Mouse (Mus musculus) layer of hippocampus, adult 8-10 months (tissue): ENCODE measurements around the gene Dhrs11. TPM values are rescaled to one million over a fixed set of nuclear protein-coding genes. Genes with fewer than 3 reads are reported as not detected.
"Not testable (repeated sequence)": the region's sequence is repeated elsewhere in the genome, so short reads cannot be mapped to it uniquely, and the experiment has no call there.

ENCODE experiments used
- DNase-seq, 2 experiments: peaks; one replicate each; pipeline ENCODE4 v3.0.0; 2022; ENCODE audit warnings: low spot score in 2 of 2
- total RNA-seq, 4 experiments: library from RNA; stranded (reverse); gene quantifications; 2 replicates each; pipeline ENCODE4 v1.2.4; 2022

Gene Dhrs11
- total RNA-seq, result 1 to 10 TPM; 5.6 to 8.5 (median 6.5) TPM

GRCm38 (mm10) chr11:84828516-84829399 is at the start of gene Dhrs11:
Gene Dhrs11, minus strand, starts transcription at chr11:84828994.
- peak; percentile 79 to 84 for DNase-seq

DNA sequence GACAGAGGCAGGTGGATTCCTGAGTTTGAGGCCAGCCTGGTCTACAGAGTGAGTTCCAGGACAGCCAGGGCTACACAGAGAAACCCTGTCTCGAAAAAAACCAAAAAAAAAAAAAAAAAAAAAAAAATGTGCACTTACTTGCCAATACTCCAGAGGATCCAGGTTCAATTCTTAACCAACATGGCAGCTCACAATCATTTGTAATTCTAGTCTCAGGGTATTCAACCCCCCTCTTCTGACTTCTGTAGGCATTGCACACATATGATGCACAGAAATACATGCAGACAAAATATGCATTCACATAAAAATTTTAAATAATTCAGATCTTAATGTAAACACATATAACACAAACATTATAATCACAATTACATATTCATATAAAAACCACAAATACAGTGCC is 47.2 kb upstream of the Dhrs11 start:
- not testable (repeated sequence) for DNase-seq

DNA sequence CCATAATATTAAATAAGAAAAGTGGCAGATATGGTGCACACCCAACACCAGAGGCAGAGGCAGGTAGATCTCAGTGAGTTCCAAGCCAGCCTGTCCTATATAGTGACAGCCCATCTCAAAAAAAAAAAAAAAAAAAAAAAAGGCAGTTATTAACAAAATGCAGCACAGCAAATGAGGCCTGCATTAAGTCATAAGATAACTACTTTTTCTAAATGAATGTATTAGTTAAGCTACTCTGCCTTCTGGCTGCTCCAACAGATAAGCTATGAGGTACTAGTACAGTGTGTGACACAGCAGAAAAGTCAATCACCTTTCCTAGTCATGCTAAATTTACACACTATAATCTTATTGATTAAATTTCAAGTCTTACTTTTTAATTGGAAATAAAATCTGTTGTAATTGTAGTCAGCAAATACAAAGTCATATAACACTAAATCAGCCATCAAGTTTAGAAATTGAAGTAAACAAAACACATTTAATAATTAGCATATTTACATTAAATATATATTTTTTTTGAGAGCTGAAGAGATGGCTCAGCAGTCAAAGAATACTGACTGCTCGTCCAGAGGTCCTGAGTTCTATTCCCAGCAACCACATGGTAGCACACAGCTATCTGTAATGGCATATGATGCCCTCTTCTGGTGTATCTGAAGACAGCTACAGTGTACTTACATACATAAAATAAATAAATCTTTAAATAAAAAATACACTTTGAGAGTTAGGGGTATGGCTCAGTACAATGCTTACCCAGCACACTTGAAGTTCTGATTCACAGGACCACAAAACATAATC is 44.4 kb upstream of the Dhrs11 start:
- DNase-seq, result no peak

GRCm38 (mm10) chr11:84871548-84872069 is 42.8 kb upstream of the Dhrs11 start:
- no peak for DNase-seq

GRCm38 (mm10) chr11:84871046-84871445 is 42.3 kb upstream of the Dhrs11 start:
- DNase-seq, result no peak

- DNase-seq, result peak; percentile 85 to 88
These were observed 41.7 kb upstream of the Dhrs11 start, which contains the start of gene Ggnbp2 for GRCm38 (mm10) chr11:84870337-84871043. Gene Ggnbp2, minus strand, starts transcription at chr11:84870817.

DNA sequence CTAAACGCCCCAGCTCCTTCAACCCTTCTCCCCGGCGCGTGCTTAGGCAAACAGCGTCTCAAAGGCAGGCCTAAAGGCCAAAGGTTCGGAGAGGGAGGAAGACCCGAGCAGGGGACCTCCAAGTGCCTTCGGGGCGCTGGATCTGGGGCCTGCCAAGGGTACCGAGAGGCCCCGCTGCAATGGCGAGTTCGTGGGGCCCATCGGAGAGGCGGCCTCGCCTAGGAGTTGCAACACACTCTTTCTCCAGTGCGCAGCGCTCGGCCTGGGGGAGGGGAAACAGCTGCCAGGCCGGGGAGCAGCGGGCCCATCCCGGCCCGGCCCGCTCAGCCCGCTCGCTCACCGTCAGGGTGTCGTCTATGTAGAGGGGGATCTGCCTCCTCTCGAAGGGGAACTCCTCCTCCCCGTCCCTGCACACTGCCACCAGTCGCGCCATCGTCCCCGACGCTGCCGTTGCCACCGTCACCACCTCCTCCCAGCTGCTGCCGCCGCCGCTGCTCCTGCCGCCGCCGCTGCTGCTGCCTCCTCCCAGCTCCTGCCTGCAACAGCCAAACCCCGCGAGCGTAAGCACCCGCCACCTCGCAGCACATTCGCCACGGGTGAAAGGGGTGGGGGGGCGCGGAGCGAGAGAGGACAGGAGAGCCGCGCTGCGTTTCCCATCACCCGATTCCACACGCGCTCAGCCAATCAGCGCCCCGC is 40.9 kb upstream of the Dhrs11 start:
- DNase-seq, result peak; percentile 90 to 93

DNA sequence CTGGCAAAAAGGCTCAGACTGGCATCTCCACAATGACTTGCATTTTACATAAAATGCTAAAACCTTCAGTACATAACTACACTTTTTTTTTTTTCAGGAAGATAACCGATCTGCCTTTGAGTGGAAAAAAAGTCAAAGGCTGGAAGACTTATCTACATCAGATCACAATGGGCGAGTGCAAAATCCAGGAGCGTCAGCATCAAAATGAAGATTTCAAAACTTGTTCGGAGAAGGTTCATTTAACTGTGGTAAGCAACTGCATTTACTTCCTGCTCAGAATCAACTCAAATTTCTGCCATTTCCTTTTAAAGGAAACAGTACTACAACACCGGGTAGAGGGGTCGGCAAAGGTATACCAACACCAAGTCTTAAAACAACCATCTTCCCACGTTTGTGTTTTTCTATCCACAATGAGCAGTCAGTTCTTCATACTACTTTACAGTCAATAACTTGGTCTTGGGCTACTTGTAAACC is 40.0 kb upstream of the Dhrs11 start:
- no peak for DNase-seq

DNA sequence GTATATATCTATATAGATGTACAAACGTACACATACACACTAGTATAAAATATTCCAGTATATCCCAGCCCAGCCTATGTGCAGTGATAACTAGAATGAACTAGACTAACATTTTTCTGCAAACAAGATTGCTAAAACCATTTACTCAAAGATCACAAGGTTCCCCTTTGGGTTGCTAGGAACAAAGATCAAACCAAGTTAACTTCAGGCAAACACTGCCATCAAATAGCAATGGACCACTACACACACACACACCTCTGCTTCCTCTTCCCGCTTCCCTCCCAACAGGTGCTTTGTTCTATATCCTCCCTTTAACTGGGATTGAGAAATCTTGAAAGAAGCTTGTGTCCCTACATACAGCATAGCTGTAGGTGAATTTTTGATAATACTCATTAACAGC is 38.8 kb upstream of the Dhrs11 start:
- no peak for DNase-seq

DNA sequence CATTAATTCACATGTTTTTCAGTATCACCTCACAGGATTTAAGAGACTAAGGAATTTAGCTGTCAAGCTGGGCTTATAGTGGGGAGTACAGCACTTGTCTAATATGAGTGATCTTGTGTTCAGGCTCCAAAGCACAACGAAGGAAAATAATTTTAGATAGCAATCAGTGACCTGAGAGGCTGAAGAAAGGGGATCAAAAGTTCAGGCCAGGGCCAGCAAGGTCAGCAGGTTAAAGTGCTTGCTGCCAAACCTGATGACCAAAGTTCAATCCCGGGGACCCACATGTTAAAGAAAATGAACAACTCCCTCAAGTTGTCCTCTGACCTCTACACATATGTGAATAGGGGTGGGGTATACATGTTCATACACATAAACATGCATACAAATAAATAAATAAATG is 36.5 kb upstream of the Dhrs11 start:
- DNase-seq, result no peak

DNA sequence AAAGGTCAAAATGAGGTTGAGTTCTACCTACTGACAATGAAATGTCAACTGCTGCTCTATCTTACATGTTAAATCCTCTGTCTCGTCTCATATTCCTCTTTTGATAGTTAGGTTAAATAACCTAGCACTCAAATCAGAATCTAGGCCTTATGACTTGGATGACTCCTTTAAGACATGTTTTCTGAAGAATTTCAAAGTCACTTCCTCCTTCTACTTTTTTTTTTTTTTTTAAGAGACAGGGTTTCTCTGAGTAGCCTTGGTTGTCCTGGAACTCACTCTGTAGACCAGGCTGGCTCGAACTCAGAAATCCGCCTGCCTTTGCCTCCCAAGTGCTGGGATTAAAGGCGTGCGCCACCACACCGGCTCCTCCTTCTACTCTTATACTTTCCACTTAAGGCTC is 26.5 kb upstream of the Dhrs11 start:
- DNase-seq, result no peak

DNA sequence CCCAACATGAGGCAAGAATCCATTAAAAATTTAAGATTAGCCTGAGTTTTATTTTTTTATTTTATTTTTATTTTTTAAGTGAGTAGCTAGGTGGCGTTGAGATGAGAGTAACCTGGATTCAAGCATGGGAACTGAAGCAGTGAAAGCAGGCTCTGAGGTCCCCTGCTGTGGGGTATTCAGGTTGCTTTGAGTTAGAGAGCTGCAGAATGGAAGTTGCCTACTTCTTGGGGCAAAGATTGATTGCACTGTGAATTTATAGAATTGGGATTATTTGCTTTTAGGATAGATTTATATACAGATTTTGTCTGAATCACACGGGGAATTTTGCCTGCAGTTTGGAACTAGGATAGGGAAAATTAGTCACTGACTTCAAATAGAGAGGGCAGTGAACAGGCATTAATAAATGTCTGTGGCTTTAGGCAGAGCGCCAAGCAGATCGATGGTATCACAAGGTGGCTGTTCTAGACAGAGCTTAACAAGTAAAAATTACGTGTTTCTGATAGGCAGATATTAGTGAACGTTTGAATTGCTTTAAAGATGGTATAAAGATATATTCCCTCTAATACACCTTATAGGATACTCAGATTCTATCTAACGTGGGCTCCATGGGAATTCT is 18.8 kb upstream of the Dhrs11 start:
- DNase-seq, result no peak

DNA sequence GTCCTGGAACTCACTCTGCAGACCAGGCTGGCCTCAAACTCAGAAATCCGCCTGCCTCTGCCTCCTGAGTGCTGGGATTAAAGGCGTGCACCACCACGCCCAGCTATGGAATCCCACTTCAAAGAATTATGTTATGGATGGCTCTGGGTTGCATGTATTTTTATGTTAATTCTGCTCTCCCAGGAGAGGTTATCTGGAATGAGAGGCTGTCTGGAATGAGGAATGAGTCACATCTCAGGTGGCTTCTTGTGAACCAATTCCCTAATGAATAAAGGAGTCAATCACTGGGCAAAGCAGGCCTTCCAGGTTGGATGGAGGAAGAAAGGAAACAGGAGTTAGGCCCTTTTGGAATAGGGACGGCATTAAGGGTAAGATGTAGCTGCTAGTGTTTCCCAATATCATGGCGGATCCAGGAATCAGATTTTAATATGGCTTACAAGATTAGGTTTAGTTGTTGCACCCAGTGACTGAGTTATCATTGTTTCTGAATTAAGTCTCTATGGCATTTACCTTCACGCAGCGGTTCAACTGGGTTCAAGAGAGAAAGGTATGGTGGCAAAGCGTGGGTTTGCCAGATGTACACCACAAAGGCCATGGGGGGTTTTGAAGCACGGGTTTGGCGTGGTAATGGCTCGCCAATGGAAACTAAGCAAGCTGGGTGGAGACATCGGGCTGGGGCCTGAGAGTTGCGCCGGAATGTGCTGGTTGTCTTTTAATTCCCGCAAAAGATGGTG is 18.1 kb upstream of the Dhrs11 start:
- DNase-seq, result no peak

GRCm38 (mm10) chr11:84839330-84839729 is 10.5 kb upstream of the Dhrs11 start:
- no peak for DNase-seq

- not testable (repeated sequence) for DNase-seq
These were observed 701 bp upstream of the Dhrs11 start for GRCm38 (mm10) chr11:84829495-84829894.

DNA sequence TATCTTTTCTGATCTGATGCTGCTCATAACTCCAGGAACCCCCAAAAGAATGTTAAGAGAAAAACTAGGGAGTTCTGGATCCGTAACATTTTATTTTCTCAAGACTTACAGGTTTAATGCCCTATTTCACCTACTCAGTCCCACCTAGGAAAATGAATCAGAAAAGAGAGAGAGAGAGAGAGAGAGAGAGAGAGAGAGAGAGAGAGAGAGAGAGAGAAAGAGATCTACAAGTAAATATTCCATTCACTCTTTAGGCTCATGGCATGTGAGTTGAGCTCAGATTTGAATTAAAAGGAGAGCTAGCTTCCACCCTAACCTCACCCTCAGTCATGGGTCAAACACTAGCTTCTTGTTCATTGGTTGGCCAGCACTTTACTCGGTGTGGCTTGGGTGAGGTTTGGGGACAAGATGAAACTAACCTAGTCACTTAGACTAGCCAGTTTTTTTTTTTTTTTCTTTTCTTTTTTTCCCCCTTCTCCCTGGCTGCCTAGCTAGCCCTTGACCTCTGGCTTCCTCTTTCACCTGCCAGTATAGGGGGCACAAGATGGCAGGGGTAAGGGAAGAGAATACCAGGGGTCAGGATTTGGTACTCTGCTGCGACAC is 792 bp downstream of the Dhrs11 start:
- DNase-seq, result no peak

GRCm38 (mm10) chr11:84827492-84827891 is 1.3 kb downstream of the Dhrs11 start:
- DNase-seq, result no peak

GRCm38 (mm10) chr11:84826185-84826584 is 2.6 kb downstream of the Dhrs11 start:
- DNase-seq, result peak in 1 of 2 experiments; percentile 52

DNA sequence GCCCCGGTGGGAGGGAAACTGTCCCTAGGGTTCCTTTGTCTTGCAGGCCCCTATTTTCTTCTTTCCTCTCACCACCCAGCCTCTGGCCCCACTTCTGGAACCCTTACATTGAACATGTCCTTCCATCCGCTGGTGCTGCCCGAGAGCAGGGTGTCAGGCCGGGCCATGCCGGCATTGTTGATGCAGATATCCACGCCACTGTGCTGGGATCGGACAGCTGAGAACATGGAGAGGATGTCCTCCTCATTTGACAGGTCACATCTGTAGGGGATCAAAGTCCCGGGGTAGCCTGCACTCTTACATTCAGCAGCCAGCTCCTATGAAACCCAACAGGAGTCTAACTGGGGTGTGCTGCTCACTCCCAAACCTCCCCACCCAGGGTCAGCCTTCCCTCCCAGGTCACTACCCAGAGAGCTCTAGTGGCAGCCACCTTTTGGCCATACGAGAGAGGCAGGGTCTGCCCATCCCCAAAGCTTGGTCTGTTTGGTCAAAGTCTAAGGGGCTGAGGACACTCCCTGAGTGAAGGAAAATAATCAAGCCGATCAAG is 3.5 kb downstream of the Dhrs11 start:
- no peak for DNase-seq
